Mouse (Mus musculus) heart, adult 2 months (tissue): Measurements from ENCODE around the gene Noct. TPM values are rescaled to one million over a fixed set of nuclear protein-coding genes. Genes with fewer than 3 reads are reported as not detected.
A peak's percentile ranks its signal among the peaks of the same experiment; 100 is the strongest.

ENCODE experiments used
- DNase-seq, 2 experiments: peaks; one replicate each; pipeline ENCODE4 v3.0.0; 2021
- H3K27ac ChIP-seq: fragments of 200-600 bp; 2 replicates; pipeline ENCODE4 v1.8.1; 2022
- H3K27me3 ChIP-seq: fragments of 200-500 bp; 2 replicates; pipeline ENCODE4 v1.6.1; 2012; ENCODE audit warnings: mild to moderate bottlenecking, low read length, inconsistent platforms, mixed read lengths; ENCODE audit not compliant: control insufficient read depth, insufficient read depth
- H3K36me3 ChIP-seq: fragments of 200-500 bp; 2 replicates; pipeline ENCODE4 v1.6.1; 2012; ENCODE audit warnings: low read length, inconsistent platforms; ENCODE audit not compliant: control insufficient read depth, insufficient read depth
- H3K4me1 ChIP-seq: fragments of 200-500 bp; 2 replicates; pipeline ENCODE4 v1.6.1; 2011; ENCODE audit warnings: low read length; ENCODE audit not compliant: control insufficient read depth, insufficient read depth
- H3K4me3 ChIP-seq: fragments of 200-600 bp; 2 replicates; pipeline ENCODE4 v1.8.1; 2022
- H3K79me2 ChIP-seq: fragments of 200-500 bp; replicated peaks from 2 replicates; pipeline ENCODE4 v1.6.1; 2012; ENCODE audit warnings: mild to moderate bottlenecking, inconsistent platforms, low read length, moderate library complexity, mixed read lengths; ENCODE audit not compliant: control insufficient read depth, insufficient read depth
- H3K9ac ChIP-seq: fragments of 200-500 bp; 2 replicates; pipeline ENCODE4 v1.6.1; 2012; ENCODE audit warnings: low read depth, mild to moderate bottlenecking, control low read depth, inconsistent platforms, low read length, mixed read lengths
- CTCF ChIP-seq: fragments of 200-600 bp; IDR thresholded peaks from 2 replicates; pipeline ENCODE4 v1.8.1; 2022; ENCODE audit warnings: antibody characterized with exemption, mild to moderate bottlenecking, moderate library complexity
- EP300 ChIP-seq: fragments of 200-500 bp; IDR thresholded peaks from 2 replicates; pipeline ENCODE4 v1.6.1; 2011; ENCODE audit warnings: low read depth, low read length, control low read depth; ENCODE audit not compliant: insufficient read depth
- POLR2A ChIP-seq: fragments of 200-500 bp; IDR thresholded peaks from 2 replicates; pipeline ENCODE4 v1.6.1; 2011; ENCODE audit warnings: mild to moderate bottlenecking, low read depth, low read length, control low read depth; ENCODE audit not compliant: insufficient read depth
- WGBS: fragments of 180-500 bp; shearing (Covaris S2); methylation state at CpG from one replicate; pipeline ENCODE4 v1.1.7; 2018; 5-methylcytosine and 5-hydroxymethylcytosine counted together
- intact Hi-C: fragments of 180-260 bp; cut with DNase I; formaldehyde crosslinking; loops from one replicate; pipeline ENCODE4 v1.15.1; 2025
- polyA plus RNA-seq: library from polyadenylated mRNA; depleted of rRNA; stranded (reverse); fragments of >200 nt; gene quantifications from 2 replicates; pipeline ENCODE4 v1.2.3, GENCODE M21; 2012
- total RNA-seq, 2 experiments: library from RNA; stranded (reverse); gene quantifications; 2 replicates each; pipeline ENCODE4 v1.2.3; 2021

Gene Noct
- total and polyA plus RNA-seq, 3 experiments = 23.2 to 45.1 (median 39.4) TPM

DNA sequence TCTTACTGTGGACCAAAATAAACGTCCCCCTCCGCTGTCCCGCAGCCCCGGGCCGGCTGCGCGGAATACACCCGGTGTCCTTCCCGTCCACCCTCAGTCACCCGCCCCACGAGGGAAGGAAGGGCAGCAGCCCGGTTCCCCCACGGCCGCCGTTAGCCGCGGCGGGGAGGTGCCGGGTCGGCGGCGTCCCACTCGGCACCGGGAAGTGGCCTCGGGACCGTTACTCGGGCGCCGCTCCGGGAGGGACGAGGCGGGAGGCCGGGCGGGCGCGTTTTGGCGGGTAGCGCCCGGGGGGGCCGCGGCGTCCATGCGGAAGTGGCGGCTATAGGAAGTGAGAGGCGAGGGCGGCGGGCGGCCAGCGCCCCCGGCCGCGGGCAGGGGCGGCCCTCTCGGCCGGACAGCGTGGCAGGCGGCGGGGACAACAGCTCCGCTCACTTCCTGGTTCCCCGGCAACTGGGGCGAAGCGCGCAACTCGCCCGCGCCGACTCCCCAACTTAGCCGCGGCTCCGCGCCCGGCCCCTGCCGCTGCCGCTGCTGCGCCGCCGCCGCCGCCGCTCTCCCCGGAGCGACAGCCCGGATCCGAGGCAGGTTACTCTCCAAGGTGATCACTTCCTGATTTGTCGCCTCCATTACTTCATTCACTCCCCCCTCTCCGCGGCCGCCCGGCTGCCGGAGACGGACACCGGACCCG, 52.3 kb downstream of the Noct start:
- intact Hi-C loops = loop anchor here (1.0 kb wide), 1 partner anchor 64 kb away; the partner anchor contains the start of gene Elf2
- Histone ChIP-seq H3K4me3 (peak overlapping the region; percentile 94), H3K36me3 (peaks cover 8% of the 10 kb centered on the region), H3K79me2 (peaks cover 4% of the 10 kb centered on the region), H3K27me3 (no peaks in the 10 kb centered on the region), H3K4me1 (peaks cover 6% of the 10 kb centered on the region), H3K27ac (peak overlapping the region; percentile 99), H3K9ac (peak overlapping the region; percentile 98)
- peak in 1 of 2 experiments; percentile 82 for DNase-seq
- TF ChIP-seq POLR2A (no peak), EP300 (no peak), CTCF (no peak)
- under 1% methylated on average over 67 of the region's 93 CpGs for WGBS

DNA sequence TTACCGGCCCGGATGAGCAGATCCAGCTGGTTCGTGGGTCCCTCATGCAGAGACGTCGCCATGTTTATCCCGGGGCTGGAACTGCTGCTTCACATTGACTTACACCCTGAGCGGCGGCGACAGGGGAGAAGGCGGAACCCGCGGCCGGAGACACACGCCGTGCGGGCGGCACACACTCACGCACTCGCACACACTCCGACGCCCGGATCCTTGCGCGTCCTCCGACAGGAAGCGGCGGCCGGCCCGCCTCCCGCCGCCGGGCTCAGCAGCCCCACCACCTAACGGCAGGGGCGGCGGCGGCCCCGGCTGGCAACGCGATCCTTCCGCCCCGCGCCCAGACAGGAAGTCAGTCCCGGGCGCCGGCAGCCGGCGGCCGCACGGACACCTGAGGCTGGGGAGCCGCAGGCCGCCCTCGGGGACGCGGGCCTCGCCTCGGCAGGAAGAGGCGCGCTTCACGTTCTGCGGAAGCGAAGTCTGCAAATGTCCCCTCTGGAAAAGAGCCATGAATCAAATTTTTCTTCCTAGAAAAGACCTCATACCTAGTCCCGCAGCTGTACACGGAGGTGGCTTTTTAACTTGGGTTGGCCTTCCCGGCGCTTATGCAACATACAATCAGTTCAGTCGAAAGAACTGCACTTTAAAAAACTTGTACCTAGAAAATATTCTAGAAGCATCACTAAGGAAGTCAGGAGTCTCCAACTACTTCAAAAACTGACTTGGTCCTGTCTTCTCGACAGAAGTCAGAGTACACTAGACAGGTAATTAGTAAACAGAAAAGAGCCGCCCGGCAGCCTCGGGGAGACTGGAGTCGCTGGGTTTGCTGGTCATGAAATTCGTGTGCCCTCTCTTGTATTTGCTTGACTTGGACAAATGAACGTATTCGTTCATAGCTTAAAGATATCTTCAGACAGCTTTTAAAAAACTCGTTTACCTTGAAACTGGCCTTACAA, 53.2 kb downstream of the Noct start:
- intact Hi-C loops = no loop called here
- peak overlapping the region; percentile 98 for H3K9ac ChIP-seq
- peak; percentile 87 to 91 for DNase-seq
- peaks cover 8% of the 10 kb centered on the region for H3K36me3 ChIP-seq
- WGBS = under 1% methylated on average over 75 of the region's 75 CpGs
- TF ChIP-seq EP300 (0 out of 2 replicates have a peak, but pooled peaks have one; percentile 9), POLR2A (peak; percentile 54), CTCF (peak; percentile 28)
- peak overlapping the region; percentile 94 for H3K4me3 ChIP-seq
- H3K4me1 ChIP-seq = peaks cover 6% of the 10 kb centered on the region
- peak overlapping the region; percentile 99 for H3K27ac ChIP-seq
- H3K27me3 ChIP-seq = no peaks in the 10 kb centered on the region
- H3K79me2 ChIP-seq = peaks cover 4% of the 10 kb centered on the region

DNA sequence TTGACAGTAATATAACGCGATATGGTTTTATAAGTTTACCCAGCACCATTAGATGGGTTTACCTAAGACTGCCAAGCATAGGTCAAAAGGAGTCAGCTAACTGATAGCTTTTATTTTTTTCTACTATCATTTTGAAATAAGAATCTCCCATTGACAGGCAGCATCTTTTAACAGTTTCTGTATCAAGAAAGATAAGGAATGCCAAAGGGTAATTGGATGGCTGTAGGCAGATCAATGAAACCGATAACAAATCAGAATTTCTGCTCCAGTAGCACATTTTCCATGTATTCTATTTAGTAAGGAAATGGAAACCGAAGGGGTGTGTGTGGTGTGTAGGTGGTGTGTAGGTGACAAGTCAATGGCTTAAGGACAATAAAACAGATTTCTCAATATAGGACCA, 54.2 kb downstream of the Noct start:
- Histone ChIP-seq H3K4me3 (no peak overlapping the region), H3K36me3 (peaks cover 8% of the 10 kb centered on the region), H3K9ac (no peak overlapping the region), H3K27me3 (no peaks in the 10 kb centered on the region), H3K4me1 (peaks cover 6% of the 10 kb centered on the region), H3K79me2 (peaks cover 2% of the 10 kb centered on the region), H3K27ac (no peak overlapping the region; the same call in 1 of the 2 replicates)
- intact Hi-C loops = no loop called here
- DNase-seq = no peak
- 60% methylated on average over 4 of the region's 4 CpGs for WGBS
- TF ChIP-seq POLR2A (no peak), CTCF (no peak), EP300 (no peak)

DNA sequence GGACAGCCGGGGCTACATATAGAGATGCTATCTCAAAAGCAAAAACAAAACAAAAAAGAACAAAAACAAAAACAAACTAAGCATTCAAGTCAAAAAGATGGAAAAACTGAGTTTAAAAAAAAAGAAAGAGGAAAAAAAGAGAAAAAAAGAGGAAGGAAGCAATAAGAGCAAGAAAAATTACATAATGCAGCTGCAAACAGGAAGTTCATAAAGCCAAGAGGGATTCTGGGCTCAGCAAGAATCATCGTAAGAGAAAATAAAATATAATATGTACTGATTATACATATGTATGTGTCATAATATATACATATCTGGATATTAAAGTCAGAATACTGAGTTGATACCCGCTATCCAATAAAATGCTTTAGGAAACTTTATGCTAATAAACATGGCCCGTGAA, 57.5 kb downstream of the Noct start:
- WGBS = 92% methylated on average over 4 of the region's 4 CpGs
- intact Hi-C loops = no loop called here

DNA sequence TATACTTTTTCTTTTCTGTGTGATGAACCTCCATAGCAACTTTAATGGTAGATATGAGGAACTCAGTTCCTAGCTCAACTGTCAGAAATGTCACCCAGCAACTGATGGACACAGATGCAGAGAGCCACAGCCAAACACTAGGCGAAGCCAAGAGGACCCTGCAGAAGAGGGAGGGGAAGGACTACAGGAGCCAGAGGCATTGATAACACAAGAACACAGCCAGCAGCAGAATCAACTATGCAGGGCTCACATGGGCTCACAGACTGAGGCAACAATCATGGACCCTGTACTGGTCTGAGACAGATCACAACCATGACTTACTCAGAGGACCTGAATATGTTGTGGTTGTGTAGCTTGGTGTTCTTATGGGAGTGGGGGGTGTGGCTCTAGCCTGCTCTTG, 60.1 kb downstream of the Noct start:
- Histone ChIP-seq H3K9ac (no peak overlapping the region), H3K36me3 (no peaks in the 10 kb centered on the region), H3K27ac (no peak overlapping the region; the same call in 1 of the 2 replicates), H3K27me3 (no peaks in the 10 kb centered on the region), H3K4me1 (no peaks in the 10 kb centered on the region; the same call in 1 of the 2 replicates), H3K4me3 (no peak overlapping the region), H3K79me2 (peaks cover 3% of the 10 kb centered on the region)
- intact Hi-C loops = no loop called here
- peak in 1 of 2 experiments; percentile 19 for DNase-seq
- TF ChIP-seq EP300 (no peak), POLR2A (no peak), CTCF (no peak)
- 36% methylated on average over 1 of the region's 1 CpGs for WGBS

More for the DNA sequence above, 57.5 kb downstream of the Noct start:
- Histone ChIP-seq H3K79me2 (peaks cover 2% of the 10 kb centered on the region), H3K4me3 (no peak overlapping the region), H3K27me3 (no peaks in the 10 kb centered on the region), H3K27ac (no peak overlapping the region), H3K9ac (no peak overlapping the region), H3K4me1 (peaks cover 1% of the 10 kb centered on the region; the same call in 1 of the 2 replicates), H3K36me3 (no peaks in the 10 kb centered on the region; the same call in 1 of the 2 replicates)
- TF ChIP-seq POLR2A (no peak), CTCF (no peak), EP300 (no peak)
- DNase-seq = no peak
